Mouse (Mus musculus): ENCODE results near the gene S1pr5. TPM values are rescaled to one million over a fixed set of nuclear protein-coding genes. Genes with fewer than 3 reads are reported as not detected.
"Not testable (repeated sequence)": the region's sequence is repeated elsewhere in the genome, so short reads cannot be mapped to it uniquely, and the experiment has no call there.

S1pr5 gene
- total RNA-seq (2014; rRNA removed) (3.3 and 4.1 TPM in 2 replicates), polyA plus RNA-seq (2012; rRNA removed) (5.3 and 9.9 TPM in 2 replicates)

DNA sequence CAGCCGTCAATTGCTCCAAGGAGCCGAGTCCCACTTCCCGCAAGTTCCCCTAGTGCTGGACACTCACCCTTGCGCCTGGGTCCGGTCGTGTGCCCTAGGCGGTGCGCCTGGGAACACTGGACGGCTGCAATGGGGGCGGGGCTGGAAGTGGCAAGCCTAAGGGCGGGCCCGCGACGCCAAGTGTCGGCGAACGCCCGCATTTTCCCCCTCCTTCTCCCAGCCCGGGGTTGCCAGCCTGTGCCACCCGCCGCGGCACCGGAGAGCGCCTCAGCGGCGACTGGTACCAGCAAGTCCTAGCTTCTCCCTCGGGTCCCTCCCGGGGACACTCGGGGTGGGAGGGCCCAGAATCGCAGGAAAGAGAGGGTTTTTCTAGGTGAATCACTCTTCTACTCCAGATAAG lies at the start of gene S1pr5:
TSS of gene S1pr5 (minus strand) at position 118 of the 400 bp plus-strand sequence.
- Histone ChIP-seq H3K4me1 (ENCODE audit: control insufficient read depth, insufficient read depth, low read length) (peaks cover 26% of the 10 kb centered on the region), H3K4me3 (ENCODE audit: insufficient read depth, low read depth, low read length) (peak within 1 kb of the TSS; percentile 53), H3K27me3 (ENCODE audit: control insufficient read depth, insufficient read depth, low read length) (peaks cover 7% of the 10 kb centered on the region), H3K79me2 (ENCODE audit: control insufficient read depth, insufficient read depth, low read length) (no peaks in the 10 kb centered on the region), H3K27ac (replicated peaks; ENCODE audit: insufficient read depth, low read depth, low read length) (peak within 1 kb of the TSS; percentile 73), H3K9ac (ENCODE audit: low read depth, low read length) (peak within 1 kb of the TSS; percentile 69), H3K36me3 (ENCODE audit: control insufficient read depth, insufficient read depth, low read length) (no peaks in the 10 kb centered on the region)
- peak; percentile 80 for DNase-seq (ENCODE audit: extremely low read depth, low read depth, low spot score)
- TF ChIP-seq POLR2A (IDR thresholded peaks at IDR 0.05; ENCODE audit: extremely low read depth, insufficient read depth, low read length): peak; percentile 16; the same call in 1 of the 2 replicates
- TF ChIP-seq CTCF (IDR thresholded peaks at IDR 0.05; ENCODE audit: low read depth, low read length): no peak
- WGBS: 2% methylated on average over 30 of the region's 30 CpGs

DNA sequence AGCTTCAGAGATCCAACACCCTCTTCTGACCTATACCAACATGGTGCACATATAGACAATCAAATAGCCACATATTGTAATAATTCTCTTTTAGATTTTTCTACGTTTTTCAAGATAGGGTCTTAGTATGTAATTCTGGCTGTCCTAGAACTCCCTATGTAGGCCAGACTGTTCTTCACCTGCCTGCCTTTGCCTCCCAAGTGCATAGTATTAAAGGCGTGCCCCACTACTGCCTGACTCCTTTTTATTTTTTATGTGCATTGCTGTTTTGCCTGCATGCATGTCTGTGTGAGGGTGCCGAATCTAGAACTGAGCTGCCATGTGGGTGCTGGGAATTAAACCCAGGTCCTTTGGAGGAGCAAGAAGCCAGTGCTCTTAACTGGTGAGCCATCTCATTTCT lies 44.0 kb upstream of the S1pr5 start:
- no peaks in the 10 kb centered on the region for H3K4me1 ChIP-seq (ENCODE audit: control insufficient read depth, insufficient read depth, low read length)
- no peaks in the 10 kb centered on the region for H3K36me3 ChIP-seq (ENCODE audit: control insufficient read depth, insufficient read depth, low read length)
- H3K27ac ChIP-seq (replicated peaks; ENCODE audit: insufficient read depth, low read depth, low read length): no peak overlapping the region
- H3K9ac ChIP-seq (ENCODE audit: low read depth, low read length): no peak overlapping the region
- H3K79me2 ChIP-seq (ENCODE audit: control insufficient read depth, insufficient read depth, low read length): peaks cover 3% of the 10 kb centered on the region; the same call in 1 of the 2 replicates
- no peaks in the 10 kb centered on the region for H3K27me3 ChIP-seq (ENCODE audit: control insufficient read depth, insufficient read depth, low read length)
- no peak for TF ChIP-seq CTCF (IDR thresholded peaks at IDR 0.05; ENCODE audit: low read depth, low read length)
- no peak for TF ChIP-seq POLR2A (IDR thresholded peaks at IDR 0.05; ENCODE audit: extremely low read depth, insufficient read depth, low read length)
- DNase-seq (ENCODE audit: extremely low read depth, low read depth, low spot score): no peak
- WGBS: 94% methylated on average over 3 of the region's 3 CpGs
- H3K4me3 ChIP-seq (ENCODE audit: insufficient read depth, low read depth, low read length): no peak overlapping the region

DNA sequence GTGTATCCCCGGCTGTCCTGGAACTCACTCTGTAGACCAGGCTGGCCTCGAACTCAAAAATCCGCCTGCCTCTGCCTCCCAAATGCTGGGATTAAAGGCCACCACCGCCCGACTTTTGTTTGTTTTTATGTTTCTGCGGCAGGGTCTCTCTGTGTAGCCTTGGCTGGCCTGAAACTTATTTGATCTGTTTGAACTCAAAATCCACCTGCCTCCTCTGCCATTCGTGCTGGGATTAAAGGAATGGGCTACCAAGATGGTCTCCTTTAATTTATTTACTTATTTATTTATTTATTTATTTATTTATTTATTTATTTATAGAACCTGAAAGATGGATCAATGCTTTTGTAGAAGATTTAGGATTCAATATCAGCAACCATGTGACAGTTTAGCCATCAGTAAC lies 43.6 kb upstream of the S1pr5 start:
- H3K79me2 ChIP-seq (ENCODE audit: control insufficient read depth, insufficient read depth, low read length); H3K27me3 ChIP-seq (ENCODE audit: control insufficient read depth, insufficient read depth, low read length); H3K27ac ChIP-seq (replicated peaks; ENCODE audit: insufficient read depth, low read depth, low read length); H3K9ac ChIP-seq (ENCODE audit: low read depth, low read length); H3K4me1 ChIP-seq (ENCODE audit: control insufficient read depth, insufficient read depth, low read length); H3K4me3 ChIP-seq (ENCODE audit: insufficient read depth, low read depth, low read length); DNase-seq (ENCODE audit: extremely low read depth, low read depth, low spot score); H3K36me3 ChIP-seq (ENCODE audit: control insufficient read depth, insufficient read depth, low read length): not testable (repeated sequence)
- 12% methylated on average over 7 of the region's 7 CpGs for WGBS

DNA sequence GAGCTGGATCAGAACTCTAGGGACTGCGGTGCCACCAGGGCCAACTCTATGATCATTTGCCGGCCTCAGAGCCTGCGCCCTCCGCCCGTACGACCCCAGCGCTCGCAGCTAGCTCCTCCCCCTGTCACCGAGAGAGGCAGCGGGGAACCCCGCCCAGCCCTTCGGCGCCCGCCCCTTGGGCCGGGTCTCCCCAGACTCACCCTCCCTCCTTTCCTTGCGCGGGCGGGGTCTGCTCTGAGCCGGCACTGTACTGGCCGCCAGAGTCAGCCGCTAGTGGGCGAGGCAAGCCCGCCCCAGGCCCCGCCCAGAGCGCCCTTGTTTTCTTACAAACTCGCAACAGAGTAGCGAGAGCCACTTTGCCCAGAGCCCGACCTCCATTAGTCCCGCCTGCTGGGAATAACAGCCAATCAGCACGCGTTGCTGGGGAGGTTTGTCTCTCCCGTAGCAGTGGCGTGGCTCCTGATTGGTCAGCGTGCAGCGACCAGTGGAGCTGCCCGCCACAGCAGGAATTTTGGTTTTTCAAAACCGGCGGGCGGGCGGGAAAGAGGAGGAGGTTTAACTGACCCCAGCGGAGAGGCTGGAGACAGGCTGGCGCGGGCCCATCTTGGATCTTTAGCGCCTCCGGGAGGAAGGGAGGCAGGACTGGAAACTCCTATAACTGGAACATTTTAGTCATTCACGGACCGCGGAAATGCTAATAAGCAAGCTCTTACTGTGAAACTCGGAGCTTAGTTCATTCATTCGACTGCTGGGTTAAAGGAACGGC lies 43.0 kb upstream of the S1pr5 start, which contains the start of gene Cdkn2d:
TSS of gene Cdkn2d (minus strand) at position 386 of the 766 bp plus-strand sequence.
- peak; percentile 99 for DNase-seq (ENCODE audit: extremely low read depth, low read depth, low spot score)
- H3K36me3 ChIP-seq (ENCODE audit: control insufficient read depth, insufficient read depth, low read length): no peaks in the 10 kb centered on the region
- WGBS: under 1% methylated on average over 51 of the region's 51 CpGs
- H3K4me3 ChIP-seq (ENCODE audit: insufficient read depth, low read depth, low read length): peak within 1 kb of the TSS; percentile 68
- TF ChIP-seq POLR2A (IDR thresholded peaks at IDR 0.05; ENCODE audit: extremely low read depth, insufficient read depth, low read length) (0 out of 2 replicates have a peak, but pooled peaks have one; percentile 38), CTCF (IDR thresholded peaks at IDR 0.05; ENCODE audit: low read depth, low read length) (peak; percentile 70)
- peak within 1 kb of the TSS; percentile 87 for H3K9ac ChIP-seq (ENCODE audit: low read depth, low read length)
- H3K4me1 ChIP-seq (ENCODE audit: control insufficient read depth, insufficient read depth, low read length): peaks cover 5% of the 10 kb centered on the region
- peak within 1 kb of the TSS; percentile 56 for H3K27ac ChIP-seq (replicated peaks; ENCODE audit: insufficient read depth, low read depth, low read length)
- no peaks in the 10 kb centered on the region for H3K27me3 ChIP-seq (ENCODE audit: control insufficient read depth, insufficient read depth, low read length)
- peaks cover 6% of the 10 kb centered on the region for H3K79me2 ChIP-seq (ENCODE audit: control insufficient read depth, insufficient read depth, low read length)

DNA sequence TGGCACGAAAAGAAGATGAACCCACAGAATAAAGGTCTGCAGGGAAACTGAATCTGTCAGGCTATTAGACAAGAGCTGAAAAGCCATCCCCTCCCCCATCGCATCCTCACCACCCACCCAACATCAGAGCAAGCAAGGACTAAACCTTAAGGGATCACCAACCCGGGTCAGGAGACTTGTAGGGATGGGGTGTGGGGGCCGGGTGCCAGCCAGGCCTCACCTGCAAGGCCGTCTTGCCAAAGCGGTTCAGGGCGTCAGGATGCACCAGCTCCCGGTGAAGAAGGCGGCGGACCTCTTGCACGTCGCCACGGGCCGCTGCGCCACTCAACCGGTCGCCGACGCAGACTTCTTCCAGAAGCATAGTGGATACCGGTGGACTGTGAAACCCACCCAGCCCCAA lies 42.3 kb upstream of the S1pr5 start:
- Histone ChIP-seq H3K9ac (ENCODE audit: low read depth, low read length) (peak overlapping the region; percentile 87), H3K27me3 (ENCODE audit: control insufficient read depth, insufficient read depth, low read length) (no peaks in the 10 kb centered on the region), H3K79me2 (ENCODE audit: control insufficient read depth, insufficient read depth, low read length) (peaks cover 6% of the 10 kb centered on the region), H3K4me3 (ENCODE audit: insufficient read depth, low read depth, low read length) (peak overlapping the region; percentile 68), H3K27ac (replicated peaks; ENCODE audit: insufficient read depth, low read depth, low read length) (peak overlapping the region; percentile 56), H3K36me3 (ENCODE audit: control insufficient read depth, insufficient read depth, low read length) (no peaks in the 10 kb centered on the region), H3K4me1 (ENCODE audit: control insufficient read depth, insufficient read depth, low read length) (peaks cover 5% of the 10 kb centered on the region)
- 2% methylated on average over 20 of the region's 20 CpGs for WGBS
- TF ChIP-seq CTCF (IDR thresholded peaks at IDR 0.05; ENCODE audit: low read depth, low read length) (no peak), POLR2A (IDR thresholded peaks at IDR 0.05; ENCODE audit: extremely low read depth, insufficient read depth, low read length) (no peak)
- DNase-seq (ENCODE audit: extremely low read depth, low read depth, low spot score): no peak

DNA sequence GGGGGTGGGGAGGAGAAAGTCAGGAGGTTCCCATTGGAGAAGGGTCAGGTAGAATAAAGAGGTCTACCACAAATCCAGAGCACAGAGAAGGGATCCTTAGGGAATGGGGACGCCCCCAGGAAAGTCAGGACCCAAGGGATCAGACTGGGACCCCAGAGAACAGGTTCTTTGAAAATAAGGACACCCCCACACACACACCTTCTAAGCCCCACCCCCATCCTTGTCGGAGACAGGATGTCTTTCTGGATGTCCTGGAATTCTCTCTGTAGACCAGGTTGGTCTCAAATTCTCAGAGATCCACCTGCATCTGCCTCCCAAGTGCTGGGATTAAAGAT lies 41.1 kb upstream of the S1pr5 start:
- no peaks in the 10 kb centered on the region; the same call in 1 of the 2 replicates for H3K36me3 ChIP-seq (ENCODE audit: control insufficient read depth, insufficient read depth, low read length)
- H3K4me1 ChIP-seq (ENCODE audit: control insufficient read depth, insufficient read depth, low read length): peaks cover 5% of the 10 kb centered on the region
- H3K27ac ChIP-seq (replicated peaks; ENCODE audit: insufficient read depth, low read depth, low read length): no peak overlapping the region
- WGBS: 80% methylated on average over 2 of the region's 2 CpGs
- TF ChIP-seq POLR2A (IDR thresholded peaks at IDR 0.05; ENCODE audit: extremely low read depth, insufficient read depth, low read length): no peak
- no peak overlapping the region for H3K9ac ChIP-seq (ENCODE audit: low read depth, low read length)
- peaks cover 6% of the 10 kb centered on the region for H3K79me2 ChIP-seq (ENCODE audit: control insufficient read depth, insufficient read depth, low read length)
- no peaks in the 10 kb centered on the region for H3K27me3 ChIP-seq (ENCODE audit: control insufficient read depth, insufficient read depth, low read length)
- no peak overlapping the region for H3K4me3 ChIP-seq (ENCODE audit: insufficient read depth, low read depth, low read length)
- DNase-seq (ENCODE audit: extremely low read depth, low read depth, low spot score): no peak
